Mouse (Mus musculus) liver, embryonic 16.5 days (tissue): ENCODE measurements around the gene Prkcz. TPM values are rescaled to one million over a fixed set of nuclear protein-coding genes. Genes with fewer than 3 reads are reported as not detected.

Experiments
- ATAC-seq: fragments of 200-750 bp; cut with Nextera tagmentation; 2 replicates; pipeline ENCODE4 v1.8.0; 2017; ENCODE audit warnings: low read depth, mild to moderate bottlenecking, moderate number of reproducible peaks, moderate library complexity
- H3K27ac ChIP-seq: fragments of 300-500 bp; sonication (generic); 2 replicates; pipeline ENCODE4 v1.5.1; 2014; ENCODE audit warnings: mild to moderate bottlenecking, low read length
- H3K27me3 ChIP-seq: fragments of 300-500 bp; sonication (generic); 2 replicates; pipeline ENCODE4 v1.6.1; 2014; ENCODE audit warnings: low read depth, low read length, mixed read lengths; ENCODE audit not compliant: control insufficient read depth, insufficient read depth
- H3K36me3 ChIP-seq: fragments of 300-500 bp; sonication (generic); 2 replicates; pipeline ENCODE4 v1.6.1; 2014; ENCODE audit warnings: mild to moderate bottlenecking; ENCODE audit not compliant: control insufficient read depth, insufficient read depth
- H3K4me1 ChIP-seq: fragments of 300-500 bp; sonication (generic); 2 replicates; pipeline ENCODE4 v1.6.1; 2014; ENCODE audit warnings: low read depth, low read length, mixed read lengths; ENCODE audit not compliant: control insufficient read depth
- H3K4me2 ChIP-seq: fragments of 300-500 bp; sonication (generic); 2 replicates; pipeline ENCODE4 v1.6.1; 2014; ENCODE audit warnings: low read depth, low read length, mixed read lengths
- H3K4me3 ChIP-seq: fragments of 300-500 bp; sonication (generic); 2 replicates; pipeline ENCODE4 v1.5.1; 2014; ENCODE audit warnings: low read depth, mild to moderate bottlenecking, low read length
- H3K9ac ChIP-seq: fragments of 300-500 bp; sonication (generic); 2 replicates; pipeline ENCODE4 v1.6.1; 2014; ENCODE audit warnings: low read depth, low read length
- H3K9me3 ChIP-seq: fragments of 300-500 bp; sonication (generic); replicated peaks from 2 replicates; pipeline ENCODE4 v1.6.1; 2016; ENCODE audit warnings: low read length; ENCODE audit not compliant: control insufficient read depth
- WGBS: fragments of 180-500 bp; shearing (Covaris S2); extraction: QIAGEN DNeasy Blood & Tissue Kit; methylation state at CpG from one replicate; pipeline ENCODE4 v1.1.7; 2014; ENCODE audit not compliant: insufficient replicate concordance; 5-methylcytosine and 5-hydroxymethylcytosine counted together
- polyA plus RNA-seq: library from polyadenylated mRNA; unstranded; fragments of >200 nt; fragmentation: Nextera tagmentation; extraction: Ambion mirVana; gene quantifications from 2 replicates; pipeline ENCODE4 v1.2.1, GENCODE M21; 2015

Prkcz gene
- polyA plus RNA-seq, 1 experiment from 2014 or later, result 2.7 TPM

DNA sequence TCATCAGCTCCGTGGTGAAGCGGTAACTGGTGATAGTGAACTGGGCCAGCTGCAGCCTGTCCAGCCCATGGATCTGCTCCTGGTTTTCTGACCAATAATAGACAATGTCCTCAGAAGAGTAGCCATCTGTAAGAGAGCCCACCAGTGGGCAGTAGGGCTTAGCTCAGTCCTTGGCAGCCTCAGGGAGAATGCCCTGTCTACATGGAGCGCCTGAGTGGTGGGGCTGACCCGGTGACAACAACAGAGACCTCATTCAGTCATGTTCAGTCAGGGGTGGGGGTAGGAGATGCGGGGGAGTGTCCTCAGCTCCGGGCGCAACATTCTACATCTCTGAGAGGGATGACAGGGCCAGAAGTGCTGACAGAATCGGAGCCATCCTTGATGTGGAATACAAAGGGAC, 26.0 kb upstream of the Prkcz start:
- no peak overlapping the region for H3K4me3 ChIP-seq
- H3K9me3 ChIP-seq, result no peaks in the 10 kb centered on the region
- no peak overlapping the region for H3K9ac ChIP-seq
- no peak overlapping the region for H3K27ac ChIP-seq
- H3K4me1 ChIP-seq, result no peaks in the 10 kb centered on the region
- WGBS, result 69% methylated on average over 8 of the region's 8 CpGs
- no peak for ATAC-seq
- no peaks in the 10 kb centered on the region for H3K27me3 ChIP-seq
- H3K36me3 ChIP-seq, result no peaks in the 10 kb centered on the region
- H3K4me2 ChIP-seq, result no peak overlapping the region

DNA sequence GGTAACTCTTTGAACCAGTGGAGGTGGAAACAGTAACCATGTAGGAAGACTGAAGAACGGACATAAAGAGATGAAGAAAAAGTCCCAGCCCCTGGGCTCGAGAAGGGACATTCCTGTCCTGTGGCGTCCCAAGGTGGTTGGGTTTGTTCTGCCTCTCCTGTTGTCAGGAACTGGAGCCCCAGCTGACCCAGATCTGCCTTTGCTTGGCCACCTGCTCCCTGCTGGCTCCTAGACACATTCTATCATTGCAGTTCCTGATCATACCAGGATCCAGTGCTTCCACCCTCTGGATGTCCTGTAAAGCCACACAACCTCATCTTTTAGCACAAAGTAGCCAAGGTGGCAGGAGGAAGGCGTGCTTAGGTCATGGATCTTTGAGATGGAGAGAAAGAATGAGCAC, 22.2 kb upstream of the Prkcz start:
- no peak overlapping the region for H3K27ac ChIP-seq
- no peak for ATAC-seq
- H3K27me3 ChIP-seq, result no peaks in the 10 kb centered on the region
- H3K4me2 ChIP-seq, result no peak overlapping the region
- H3K36me3 ChIP-seq, result no peaks in the 10 kb centered on the region
- no peak overlapping the region for H3K4me3 ChIP-seq
- 43% methylated on average over 4 of the region's 4 CpGs for WGBS
- no peaks in the 10 kb centered on the region for H3K4me1 ChIP-seq
- H3K9me3 ChIP-seq, result no peaks in the 10 kb centered on the region
- H3K9ac ChIP-seq, result no peak overlapping the region

DNA sequence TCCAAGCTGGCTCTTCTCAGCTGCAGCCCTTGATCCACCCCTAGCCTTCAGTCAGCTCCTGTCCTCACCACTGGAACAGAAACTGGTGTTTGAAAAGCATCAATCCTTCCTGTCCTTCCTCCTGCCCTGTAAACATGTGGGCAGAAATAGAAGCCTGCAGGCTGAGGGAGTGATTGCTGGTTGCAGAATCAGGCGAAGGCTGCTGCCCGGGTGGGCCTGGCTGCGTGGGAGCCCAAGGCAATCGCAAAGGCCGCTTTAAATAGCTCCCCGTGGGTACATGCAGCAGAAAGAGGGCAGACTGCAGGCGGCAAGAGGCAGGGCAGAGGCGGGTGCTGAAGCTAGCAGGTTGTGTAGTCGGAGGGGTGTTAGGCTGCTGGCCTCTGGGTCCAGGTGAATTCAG, 21.6 kb upstream of the Prkcz start:
- Histone ChIP-seq H3K4me3 (no peak overlapping the region), H3K27ac (no peak overlapping the region), H3K9me3 (no peaks in the 10 kb centered on the region), H3K27me3 (no peaks in the 10 kb centered on the region), H3K36me3 (no peaks in the 10 kb centered on the region), H3K4me2 (no peak overlapping the region), H3K9ac (no peak overlapping the region), H3K4me1 (no peaks in the 10 kb centered on the region)
- 30% methylated on average over 9 of the region's 9 CpGs for WGBS
- no peak for ATAC-seq

DNA sequence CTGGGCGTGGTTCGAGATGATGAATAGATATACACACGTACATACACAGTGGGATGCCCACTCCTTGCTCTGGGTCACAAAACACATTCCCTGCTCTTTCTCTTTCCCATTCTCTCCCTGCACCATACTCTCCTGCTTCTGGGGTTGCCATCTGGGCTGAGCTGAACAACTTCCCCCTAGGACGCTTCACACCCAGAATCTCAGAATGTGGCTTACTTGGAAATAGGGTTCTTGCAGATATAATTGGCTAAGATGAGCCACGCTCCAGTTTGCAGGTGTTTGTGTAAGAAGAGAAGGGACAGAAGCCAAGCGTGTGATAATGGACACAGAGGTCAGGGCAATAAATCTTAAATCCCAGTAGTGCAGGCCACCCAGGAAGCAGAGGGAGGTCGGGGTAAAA, 20.8 kb upstream of the Prkcz start:
- no peak overlapping the region for H3K4me3 ChIP-seq
- no peak for ATAC-seq
- WGBS, result 46% methylated on average over 7 of the region's 7 CpGs

DNA sequence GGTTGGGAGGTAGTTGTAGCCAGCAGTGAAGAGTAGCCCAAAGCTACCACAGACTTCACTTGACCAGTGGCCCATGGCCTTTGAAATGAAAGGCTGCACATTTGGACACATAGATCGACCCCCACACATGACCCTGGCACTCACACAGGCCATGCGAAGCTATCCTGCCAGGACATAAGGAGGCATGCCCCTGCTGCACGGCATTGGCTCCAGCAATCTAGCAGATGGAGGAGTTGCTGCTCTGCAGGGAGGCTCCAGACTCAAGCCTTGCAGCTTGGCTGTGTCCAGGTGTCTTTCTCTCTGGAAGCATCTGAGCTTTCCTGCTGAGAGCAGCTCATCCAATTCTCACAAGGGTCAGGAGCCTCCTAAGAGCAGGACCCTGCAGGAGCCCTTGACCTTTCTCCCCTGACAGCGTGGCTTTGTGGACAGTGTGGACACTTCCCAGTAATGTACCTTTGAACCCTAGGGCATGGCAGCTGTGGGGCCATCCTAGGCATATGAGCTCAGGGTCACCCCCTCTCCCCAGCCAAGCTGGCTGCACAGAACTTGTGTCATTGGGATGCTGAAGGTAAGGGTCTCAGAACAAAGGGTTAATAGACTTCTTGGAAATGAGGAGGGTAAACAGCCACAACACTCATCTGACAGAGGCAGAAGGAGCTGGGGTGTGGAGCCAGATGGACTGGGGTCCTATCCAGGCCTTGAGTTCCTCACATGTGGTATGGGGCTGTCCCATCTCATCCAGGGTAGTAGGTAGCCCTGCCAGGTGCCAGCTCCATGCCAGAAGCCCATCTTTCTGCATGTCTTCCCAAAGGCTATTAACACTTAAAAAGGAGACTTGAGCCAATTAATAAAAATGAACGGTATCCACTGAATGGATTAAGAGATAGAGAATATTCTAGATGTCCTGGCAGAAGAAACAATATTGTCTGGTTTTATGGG, 10.9 kb upstream of the Prkcz start:
- H3K4me2 ChIP-seq, result no peak overlapping the region
- H3K9ac ChIP-seq, result no peak overlapping the region
- no peaks in the 10 kb centered on the region for H3K36me3 ChIP-seq
- no peaks in the 10 kb centered on the region for H3K9me3 ChIP-seq
- H3K4me3 ChIP-seq, result no peak overlapping the region
- no peaks in the 10 kb centered on the region; the same call in 1 of the 2 replicates for H3K4me1 ChIP-seq
- no peaks in the 10 kb centered on the region for H3K27me3 ChIP-seq
- 55% methylated on average over 5 of the region's 5 CpGs for WGBS
- 0 out of 2 replicates have a peak, but pooled peaks have one; percentile 48 for ATAC-seq
- H3K27ac ChIP-seq, result no peak overlapping the region

More for the DNA sequence above, 20.8 kb upstream of the Prkcz start:
- Histone ChIP-seq H3K4me2 (no peak overlapping the region), H3K9me3 (no peaks in the 10 kb centered on the region), H3K4me1 (no peaks in the 10 kb centered on the region), H3K36me3 (no peaks in the 10 kb centered on the region), H3K9ac (no peak overlapping the region), H3K27me3 (no peaks in the 10 kb centered on the region), H3K27ac (no peak overlapping the region)

DNA sequence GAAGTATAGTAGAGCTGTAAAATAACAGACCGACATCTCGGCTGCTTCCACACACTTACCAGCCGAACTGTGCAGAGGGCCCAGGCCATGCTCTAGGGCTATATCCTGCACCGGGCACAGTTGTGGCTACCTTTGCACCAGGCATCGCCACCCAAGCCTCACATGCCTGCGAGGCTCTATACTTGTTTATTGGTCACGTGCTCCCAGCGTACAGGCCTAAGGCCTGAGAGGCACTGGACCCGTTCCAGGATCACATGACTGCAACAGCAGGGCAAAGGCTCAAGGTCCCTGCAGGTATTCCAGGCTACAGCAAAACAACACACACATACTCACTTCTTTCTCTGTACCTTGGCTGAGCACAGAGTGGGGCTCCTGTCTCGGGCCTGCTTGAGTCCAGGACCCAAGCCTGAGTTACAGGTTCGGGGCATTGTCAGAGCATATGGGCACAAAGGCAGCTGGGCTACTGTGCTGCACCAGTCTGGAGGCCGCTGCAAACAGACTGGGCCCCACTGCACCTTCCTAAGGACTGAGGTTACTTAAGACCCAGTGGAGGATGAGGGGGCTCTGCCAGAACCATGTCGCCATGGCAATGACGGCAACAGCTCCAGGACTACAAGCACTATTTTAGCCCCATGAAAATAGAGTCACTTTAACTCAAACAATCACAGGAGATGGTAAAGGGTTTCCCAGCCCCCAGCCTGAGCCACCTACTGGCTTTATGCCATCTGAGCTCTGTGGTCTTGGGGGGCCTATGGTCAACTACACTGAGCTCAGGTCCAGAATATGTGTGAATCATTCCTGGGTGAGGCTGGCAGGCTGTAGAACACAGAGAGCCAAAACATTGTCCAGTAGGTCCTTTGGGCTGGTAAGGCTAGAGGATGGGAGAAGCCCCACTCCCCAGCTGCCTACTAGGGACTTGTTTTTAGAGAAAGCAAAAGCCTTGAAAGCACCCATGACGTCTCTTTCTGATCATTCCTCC, 9.9 kb upstream of the Prkcz start:
- H3K27ac ChIP-seq, result no peak overlapping the region
- no peaks in the 10 kb centered on the region for H3K9me3 ChIP-seq
- 64% methylated on average over 15 of the region's 15 CpGs for WGBS
- no peaks in the 10 kb centered on the region; the same call in 1 of the 2 replicates for H3K4me1 ChIP-seq
- peak; percentile 87 for ATAC-seq
- H3K9ac ChIP-seq, result no peak overlapping the region
- H3K36me3 ChIP-seq, result no peaks in the 10 kb centered on the region
- H3K4me2 ChIP-seq, result no peak overlapping the region
- H3K4me3 ChIP-seq, result no peak overlapping the region
- H3K27me3 ChIP-seq, result no peaks in the 10 kb centered on the region

DNA sequence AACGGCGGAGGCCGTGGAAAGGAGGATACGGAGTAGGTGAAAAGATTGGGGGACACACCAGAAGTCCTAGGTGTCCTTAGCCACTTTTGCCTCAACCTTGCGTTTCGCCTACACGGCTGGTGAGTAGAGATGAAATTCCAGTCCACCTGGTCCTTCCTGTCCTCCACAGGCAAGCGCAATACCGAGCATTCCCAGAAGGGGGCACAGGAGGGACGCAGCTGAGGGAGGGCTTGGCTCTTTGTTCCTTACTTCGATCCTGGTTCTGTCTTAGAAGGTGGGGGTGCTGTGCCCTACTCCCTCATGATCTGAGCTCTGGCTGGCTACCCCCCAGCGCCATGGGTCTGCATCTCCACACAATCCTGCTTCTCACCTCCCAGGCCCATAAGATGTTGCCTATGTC, 7.5 kb upstream of the Prkcz start:
- Histone ChIP-seq H3K9me3 (no peaks in the 10 kb centered on the region), H3K36me3 (no peaks in the 10 kb centered on the region), H3K27ac (no peak overlapping the region), H3K27me3 (no peaks in the 10 kb centered on the region), H3K4me3 (no peak overlapping the region), H3K9ac (no peak overlapping the region), H3K4me1 (no peaks in the 10 kb centered on the region; the same call in 1 of the 2 replicates), H3K4me2 (no peak overlapping the region)
- no peak for ATAC-seq
- WGBS, result 20% methylated on average over 12 of the region's 12 CpGs

DNA sequence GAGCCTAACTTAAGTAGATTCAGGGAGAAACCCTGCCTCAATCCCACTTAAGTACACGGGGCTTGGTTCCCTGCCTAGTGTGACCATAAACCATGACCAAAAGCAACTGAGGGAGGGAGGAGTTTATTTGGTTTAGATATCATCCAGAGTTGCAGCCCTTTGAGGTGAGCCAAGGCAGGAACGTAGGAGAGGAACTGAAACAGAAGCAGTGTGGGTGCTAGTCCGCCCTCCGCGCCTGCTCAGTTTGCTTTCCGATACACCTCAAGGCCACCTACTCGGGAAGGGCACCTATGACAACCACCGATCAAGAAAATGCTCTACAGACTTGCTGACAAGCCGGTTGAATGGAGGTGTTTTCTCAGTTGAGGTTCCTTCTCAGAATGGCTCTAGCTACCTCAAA, 6.6 kb upstream of the Prkcz start:
- Histone ChIP-seq H3K4me2 (no peak overlapping the region), H3K9me3 (no peaks in the 10 kb centered on the region), H3K27me3 (peaks cover 3% of the 10 kb centered on the region), H3K4me3 (no peak overlapping the region), H3K9ac (no peak overlapping the region), H3K36me3 (no peaks in the 10 kb centered on the region), H3K4me1 (no peaks in the 10 kb centered on the region; the same call in 1 of the 2 replicates), H3K27ac (no peak overlapping the region)
- ATAC-seq, result no peak
- 62% methylated on average over 9 of the region's 9 CpGs for WGBS
